ENCODE assay signal across 8 mouse cellular contexts in the genomic region with DNA sequence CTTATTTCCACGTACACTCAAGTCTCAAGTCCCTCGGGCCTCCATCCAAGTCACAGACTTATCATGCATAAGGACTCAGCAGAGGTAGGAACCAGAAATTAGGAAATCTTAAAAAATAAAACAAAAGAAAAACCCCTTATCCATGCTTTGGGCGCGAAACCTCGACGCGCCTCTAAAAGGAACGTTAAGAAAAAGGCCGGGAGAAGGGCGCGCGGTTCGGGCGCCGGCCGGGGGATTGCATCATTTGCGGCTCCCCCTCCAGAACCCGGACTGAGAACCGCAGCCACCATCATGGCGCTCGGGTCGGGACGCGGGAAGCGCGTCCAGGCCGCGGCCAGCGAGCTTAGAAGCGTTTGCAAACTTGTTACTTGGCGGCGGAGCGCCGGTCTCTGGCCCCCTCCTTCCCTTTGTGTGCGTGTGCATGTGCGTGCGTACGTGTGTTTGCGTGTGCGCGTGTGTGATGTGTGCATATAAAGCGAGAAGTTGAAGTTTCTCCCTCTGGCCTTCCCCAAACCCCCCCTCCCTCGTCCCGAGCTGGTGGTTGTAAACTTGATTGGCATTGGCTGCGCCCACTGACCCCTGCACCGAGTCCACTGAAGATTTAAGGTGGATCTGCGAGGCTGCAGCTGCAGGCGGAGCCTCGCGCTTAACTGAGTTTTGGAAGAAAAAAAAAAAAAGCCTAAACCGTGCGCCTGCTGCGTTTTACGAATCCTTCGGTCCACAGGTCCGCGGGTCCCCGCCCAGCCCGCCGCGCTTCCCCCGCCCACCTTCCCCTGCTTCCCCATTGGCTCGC. TPM values are rescaled to one million over a fixed set of nuclear protein-coding genes. Genes with fewer than 3 reads are reported as not detected.
DNase-seq lines count a peak whose midpoint lies in the region; ATAC-seq and TF ChIP-seq lines count a peak whose summit lies in the region.

No protein-coding gene starts in this region.

- H3K27ac ChIP-seq in bone marrow macrophage, adult 2 months (ENCODE audit: insufficient read depth, low read depth, low read length), result peak overlapping the region; percentile 95
- peak overlapping the region; percentile 99 for H3K27ac ChIP-seq in embryonic facial prominence, embryonic 15.5 days (replicated peaks)
- H3K27ac ChIP-seq in heart, embryonic 10.5 days, result peak overlapping the region; percentile 95
- H3K27ac ChIP-seq in kidney, embryonic 14.5 days (ENCODE audit: low read depth, low read length), result peak overlapping the region; percentile 99
- peak overlapping the region; percentile 100 for H3K27ac ChIP-seq in liver, embryonic 13.5 days
- H3K27ac ChIP-seq in stomach, embryonic 14.5 days (ENCODE audit: low read length), result peak overlapping the region; percentile 94

- peak overlapping the region; percentile 81 for H3K4me3 ChIP-seq in bone marrow macrophage, adult 2 months (ENCODE audit: insufficient read depth, low read length)
- H3K4me3 ChIP-seq in embryonic facial prominence, embryonic 15.5 days (replicated peaks), result peak overlapping the region; percentile 58
- peak overlapping the region; percentile 70 for H3K4me3 ChIP-seq in heart, embryonic 10.5 days
- H3K4me3 ChIP-seq in kidney, embryonic 14.5 days (ENCODE audit: low read length), result peak overlapping the region; percentile 55
- H3K4me3 ChIP-seq in liver, embryonic 13.5 days (replicated peaks), result peak overlapping the region; percentile 77
- H3K4me3 ChIP-seq in stomach, embryonic 14.5 days (ENCODE audit: low read depth, low read length), result peak overlapping the region; percentile 37

- no peak for TF ChIP-seq CTCF in bone marrow macrophage, adult 2 months (IDR thresholded peaks at IDR 0.05; ENCODE audit: low read depth, low read length)

- H3K4me2 ChIP-seq in embryonic facial prominence, embryonic 15.5 days (replicated peaks), result peak overlapping the region; percentile 82
- H3K4me2 ChIP-seq in kidney, embryonic 14.5 days (replicated peaks; ENCODE audit: low read depth, low read length), result peak overlapping the region; percentile 91
- peak overlapping the region; percentile 96 for H3K4me2 ChIP-seq in liver, embryonic 13.5 days
- H3K4me2 ChIP-seq in stomach, embryonic 14.5 days (replicated peaks; ENCODE audit: low read depth, low read length), result peak overlapping the region; percentile 94

- peak overlapping the region; percentile 52 for H3K9ac ChIP-seq in embryonic facial prominence, embryonic 15.5 days
- peak overlapping the region; percentile 76 for H3K9ac ChIP-seq in kidney, embryonic 14.5 days (ENCODE audit: low read depth, low read length)
- H3K9ac ChIP-seq in liver, embryonic 13.5 days, result peak overlapping the region; percentile 94
- H3K9ac ChIP-seq in stomach, embryonic 14.5 days (replicated peaks; ENCODE audit: low read depth, low read length), result peak overlapping the region; percentile 43

- WGBS in embryonic facial prominence, embryonic 15.5 days, result under 1% methylated on average over 63 of the region's 63 CpGs
- WGBS in heart, embryonic 10.5 days, result under 1% methylated on average over 63 of the region's 63 CpGs
- WGBS in kidney, embryonic 14.5 days, result under 1% methylated on average over 63 of the region's 63 CpGs
- under 1% methylated on average over 63 of the region's 63 CpGs for WGBS in liver, embryonic 13.5 days (ENCODE audit: insufficient replicate concordance)
- WGBS in stomach, embryonic 14.5 days, result under 1% methylated on average over 63 of the region's 63 CpGs

- no peaks in the 10 kb centered on the region for H3K36me3 ChIP-seq in embryonic facial prominence, embryonic 15.5 days
- H3K36me3 ChIP-seq in heart, embryonic 10.5 days, result 0 out of 2 replicates have a peak, but pooled peaks cover 9% of the 10 kb centered on the region
- H3K36me3 ChIP-seq in kidney, embryonic 14.5 days (ENCODE audit: control insufficient read depth, insufficient read depth, low read length), result 0 out of 2 replicates have a peak, but pooled peaks cover 4% of the 10 kb centered on the region
- H3K36me3 ChIP-seq in liver, embryonic 13.5 days, result peaks cover 23% of the 10 kb centered on the region
- H3K36me3 ChIP-seq in stomach, embryonic 14.5 days (ENCODE audit: control insufficient read depth, insufficient read depth, low read length), result peaks cover 7% of the 10 kb centered on the region; the same call in 1 of the 2 replicates

- ATAC-seq in embryonic facial prominence, embryonic 15.5 days (ENCODE audit: insufficient number of reproducible peaks, low FRiP score, low TSS enrichment, low read depth), result peak; percentile 91
- ATAC-seq in kidney, embryonic 14.5 days (ENCODE audit: low FRiP score, low TSS enrichment), result peak; percentile 95
- ATAC-seq in liver, embryonic 13.5 days (ENCODE audit: low read depth), result peak; percentile 79
- peak; percentile 93 for ATAC-seq in stomach, embryonic 14.5 days (ENCODE audit: insufficient number of reproducible peaks, insufficient read depth, low FRiP score, low read depth)

- peak; percentile 95 for DNase-seq in CD4-positive helper T cell, adult 2 months (ENCODE audit: low read depth, low spot score)
- peak; percentile 96 for DNase-seq in heart, embryonic 10.5 days (ENCODE audit: low spot score)
- DNase-seq in liver, embryonic 13.5 days, result peak; percentile 71
- peak; percentile 75 to 84 for DNase-seq in natural killer cell, adult 2 months (ENCODE audit: low spot score in 2 of 2)

- H3K9me3 ChIP-seq in embryonic facial prominence, embryonic 15.5 days (replicated peaks), result no peaks in the 10 kb centered on the region
- no peaks in the 10 kb centered on the region for H3K9me3 ChIP-seq in heart, embryonic 10.5 days
- no peaks in the 10 kb centered on the region for H3K9me3 ChIP-seq in kidney, embryonic 14.5 days (ENCODE audit: control insufficient read depth, low read length)
- no peaks in the 10 kb centered on the region for H3K9me3 ChIP-seq in liver, embryonic 13.5 days (replicated peaks)
- no peaks in the 10 kb centered on the region for H3K9me3 ChIP-seq in stomach, embryonic 14.5 days (ENCODE audit: control insufficient read depth, low read depth, low read length)

- H3K4me1 ChIP-seq in bone marrow macrophage, adult 2 months (ENCODE audit: control insufficient read depth, insufficient read depth, low read length), result peaks cover 24% of the 10 kb centered on the region
- H3K4me1 ChIP-seq in embryonic facial prominence, embryonic 15.5 days, result peaks cover 44% of the 10 kb centered on the region
- H3K4me1 ChIP-seq in heart, embryonic 10.5 days, result peaks cover 33% of the 10 kb centered on the region
- peaks cover 17% of the 10 kb centered on the region; the same call in 1 of the 2 replicates for H3K4me1 ChIP-seq in kidney, embryonic 14.5 days (ENCODE audit: control insufficient read depth, insufficient read depth, low read length)
- peaks cover 55% of the 10 kb centered on the region for H3K4me1 ChIP-seq in liver, embryonic 13.5 days (replicated peaks)
- peaks cover 19% of the 10 kb centered on the region; the same call in 1 of the 2 replicates for H3K4me1 ChIP-seq in stomach, embryonic 14.5 days (ENCODE audit: control insufficient read depth, insufficient read depth, low read length)

- H3K27me3 ChIP-seq in embryonic facial prominence, embryonic 15.5 days, result no peaks in the 10 kb centered on the region
- H3K27me3 ChIP-seq in heart, embryonic 10.5 days (ENCODE audit: insufficient read depth, poor library complexity, severe bottlenecking), result no peaks in the 10 kb centered on the region
- no peaks in the 10 kb centered on the region for H3K27me3 ChIP-seq in kidney, embryonic 14.5 days (ENCODE audit: control insufficient read depth, insufficient read depth, low read length)
- H3K27me3 ChIP-seq in liver, embryonic 13.5 days, result no peaks in the 10 kb centered on the region
- no peaks in the 10 kb centered on the region for H3K27me3 ChIP-seq in stomach, embryonic 14.5 days (ENCODE audit: control insufficient read depth, insufficient read depth, low read length)

- no peak for TF ChIP-seq POLR2A in bone marrow macrophage, adult 2 months (IDR thresholded peaks at IDR 0.05; ENCODE audit: borderline replicate concordance, low read depth, low read length)

RNA-seq across cellular contexts. Expression of gene Cdkn1b, which starts 8.1 kb away (rescaled TPM):
- 84.8 and 88.6 TPM in 2 replicates for polyA plus RNA-seq in bone marrow macrophage, adult 2 months (2012; ENCODE audit: insufficient read depth, insufficient read length, missing spikeins)
- 17.0 and 18.8 TPM in 2 replicates for polyA plus RNA-seq in embryonic facial prominence, embryonic 15.5 days (2015; fragmentation: Nextera tagmentation; extraction: Ambion mirVana)
- 11.0 and 12.0 TPM in 2 replicates for polyA plus RNA-seq in heart, embryonic 10.5 days (2016; fragmentation: Nextera tagmentation; extraction: Ambion mirVana)
- polyA plus RNA-seq in kidney, embryonic 14.5 days (2014; fragmentation: Nextera tagmentation; extraction: Ambion mirVana), result 14.5 and 15.3 TPM in 2 replicates
- 13.0 and 14.2 TPM in 2 replicates for polyA plus RNA-seq in liver, embryonic 13.5 days (2015; fragmentation: Nextera tagmentation; extraction: Ambion mirVana)
- 18.3 and 19.9 TPM in 2 replicates for polyA plus RNA-seq in stomach, embryonic 14.5 days (2014; fragmentation: Nextera tagmentation; extraction: Ambion mirVana)

RNA-seq across cellular contexts. Expression of gene Gpr19, which starts 29.9 kb away (rescaled TPM):
- 6.6 and 7.3 TPM in 2 replicates for polyA plus RNA-seq in bone marrow macrophage, adult 2 months (2012; ENCODE audit: insufficient read depth, insufficient read length, missing spikeins)
- polyA plus RNA-seq in embryonic facial prominence, embryonic 15.5 days (2015; fragmentation: Nextera tagmentation; extraction: Ambion mirVana), result 6.8 and 7.4 TPM in 2 replicates
- polyA plus RNA-seq in heart, embryonic 10.5 days (2016; fragmentation: Nextera tagmentation; extraction: Ambion mirVana), result 9.0 and 11.8 TPM in 2 replicates
- polyA plus RNA-seq in kidney, embryonic 14.5 days (2014; fragmentation: Nextera tagmentation; extraction: Ambion mirVana), result 12.1 and 13.1 TPM in 2 replicates
- polyA plus RNA-seq in liver, embryonic 13.5 days (2015; fragmentation: Nextera tagmentation; extraction: Ambion mirVana), result 5.3 and 6.0 TPM in 2 replicates
- polyA plus RNA-seq in stomach, embryonic 14.5 days (2014; fragmentation: Nextera tagmentation; extraction: Ambion mirVana), result 11.2 and 12.3 TPM in 2 replicates

RNA-seq across cellular contexts. Expression of gene Apold1, which starts 53.2 kb away (rescaled TPM):
- polyA plus RNA-seq in bone marrow macrophage, adult 2 months (2012; ENCODE audit: insufficient read depth, insufficient read length, missing spikeins), result 0.29 and 0.36 TPM in 2 replicates
- 4.6 and 5.0 TPM in 2 replicates for polyA plus RNA-seq in embryonic facial prominence, embryonic 15.5 days (2015; fragmentation: Nextera tagmentation; extraction: Ambion mirVana)
- polyA plus RNA-seq in heart, embryonic 10.5 days (2016; fragmentation: Nextera tagmentation; extraction: Ambion mirVana), result 2.2 and 2.9 TPM in 2 replicates
- 4.4 and 4.6 TPM in 2 replicates for polyA plus RNA-seq in kidney, embryonic 14.5 days (2014; fragmentation: Nextera tagmentation; extraction: Ambion mirVana)
- polyA plus RNA-seq in liver, embryonic 13.5 days (2015; fragmentation: Nextera tagmentation; extraction: Ambion mirVana), result 2.1 and 2.2 TPM in 2 replicates
- polyA plus RNA-seq in stomach, embryonic 14.5 days (2014; fragmentation: Nextera tagmentation; extraction: Ambion mirVana), result 3.5 and 4.0 TPM in 2 replicates

Comparison
In these comparisons a context has a peak if more than half of its experiments do, and no peak if none do; other contexts are left out.
1. Peak in every context shown above with its lines: DNase-seq, ATAC-seq, H3K4me3 ChIP-seq and H3K27ac ChIP-seq.
2. H3K9ac ChIP-seq: peak in every context shown above with its lines; median percentile 94 in liver, embryonic 13.5 days; 76 in kidney, embryonic 14.5 days; 52 in embryonic facial prominence, embryonic 15.5 days; 43 in stomach, embryonic 14.5 days.